Mouse (Mus musculus): ENCODE measurements at regions not wholly inside any gene's neighbourhood (a gene's known extent, or its start where the extent isn't known, plus 50 kb on each side); places are given as distances from the start of the nearest gene placed in this dataset.

- Histone ChIP-seq H3K4me1 (no peaks in the 10 kb centered on the region), H3K4me2 (no peak overlapping the region), H3K9ac (no peak overlapping the region), H3K27me3 (no peaks in the 10 kb centered on the region), H3K27ac (no peak overlapping the region), H3K4me3 (no peak overlapping the region), H3K36me3 (no peaks in the 10 kb centered on the region), H3K9me3 (no peaks in the 10 kb centered on the region)
- no peak for ATAC-seq (ENCODE audit: insufficient number of reproducible peaks, low FRiP score, low TSS enrichment, low read depth)
- WGBS = 72% methylated on average over 3 of the region's 3 CpGs
Measured at GRCm38 (mm10) chr3:18928401-18929104, 699.9 kb downstream of the 1700064H15Rik start.

GRCm38 (mm10) chr3:18929105-18929492 is 699.4 kb downstream of the 1700064H15Rik start:
- Histone ChIP-seq H3K4me1 (no peaks in the 10 kb centered on the region), H3K9me3 (no peaks in the 10 kb centered on the region), H3K27ac (no peak overlapping the region), H3K27me3 (no peaks in the 10 kb centered on the region), H3K36me3 (no peaks in the 10 kb centered on the region), H3K4me3 (no peak overlapping the region), H3K9ac (no peak overlapping the region), H3K4me2 (no peak overlapping the region)
- whole genome bisulfite sequencing = 85% methylated on average over 3 of the region's 3 CpGs
- no peak for ATAC-seq (ENCODE audit: insufficient number of reproducible peaks, low FRiP score, low TSS enrichment, low read depth)

GRCm38 (mm10) chr3:18932983-18933726 is 695.3 kb downstream of the 1700064H15Rik start:
- Histone ChIP-seq H3K27me3 (no peaks in the 10 kb centered on the region), H3K9me3 (no peaks in the 10 kb centered on the region), H3K27ac (no peak overlapping the region), H3K36me3 (no peaks in the 10 kb centered on the region), H3K4me1 (no peaks in the 10 kb centered on the region), H3K9ac (no peak overlapping the region), H3K4me3 (no peak overlapping the region), H3K4me2 (no peak overlapping the region)
- WGBS = 73% methylated on average over 13 of the region's 13 CpGs
- no peak for ATAC-seq (ENCODE audit: insufficient number of reproducible peaks, low FRiP score, low TSS enrichment, low read depth)

- Histone ChIP-seq H3K9me3 (no peaks in the 10 kb centered on the region), H3K27ac (no peak overlapping the region), H3K27me3 (no peaks in the 10 kb centered on the region), H3K36me3 (no peaks in the 10 kb centered on the region), H3K4me3 (no peak overlapping the region), H3K4me1 (no peaks in the 10 kb centered on the region), H3K9ac (no peak overlapping the region), H3K4me2 (no peak overlapping the region)
- no peak for ATAC-seq (ENCODE audit: insufficient number of reproducible peaks, low FRiP score, low TSS enrichment, low read depth)
- 75% methylated on average over 2 of the region's 2 CpGs for WGBS
Measured at GRCm38 (mm10) chr3:18934891-18935290, 693.6 kb downstream of the 1700064H15Rik start.

GRCm38 (mm10) chr3:18937333-18938122 is 690.9 kb downstream of the 1700064H15Rik start:
- Histone ChIP-seq H3K27me3 (no peaks in the 10 kb centered on the region), H3K9ac (no peak overlapping the region), H3K9me3 (no peaks in the 10 kb centered on the region), H3K4me2 (no peak overlapping the region), H3K4me3 (no peak overlapping the region), H3K27ac (no peak overlapping the region), H3K4me1 (no peaks in the 10 kb centered on the region), H3K36me3 (no peaks in the 10 kb centered on the region)
- WGBS = 77% methylated on average over 20 of the region's 20 CpGs
- no peak for ATAC-seq (ENCODE audit: insufficient number of reproducible peaks, low FRiP score, low TSS enrichment, low read depth)

- Histone ChIP-seq H3K4me2 (no peak overlapping the region), H3K4me1 (no peaks in the 10 kb centered on the region), H3K9me3 (no peaks in the 10 kb centered on the region), H3K27ac (no peak overlapping the region), H3K9ac (no peak overlapping the region), H3K4me3 (no peak overlapping the region), H3K36me3 (no peaks in the 10 kb centered on the region), H3K27me3 (no peaks in the 10 kb centered on the region)
- ATAC-seq (ENCODE audit: insufficient number of reproducible peaks, low FRiP score, low TSS enrichment, low read depth) = no peak
- WGBS = 70% methylated on average over 11 of the region's 11 CpGs
Measured at GRCm38 (mm10) chr3:18941301-18942177, 686.9 kb downstream of the 1700064H15Rik start.

- H3K9me3 ChIP-seq = no peaks in the 10 kb centered on the region
Measured at GRCm38 (mm10) chr3:18960341-18960740, 668.1 kb downstream of the 1700064H15Rik start.

GRCm38 (mm10) chr3:18988662-18989061 is 639.8 kb downstream of the 1700064H15Rik start:
- H3K9me3 ChIP-seq = no peaks in the 10 kb centered on the region
- no peak overlapping the region for H3K4me2 ChIP-seq
- H3K27ac ChIP-seq = no peak overlapping the region
- H3K9ac ChIP-seq = no peak overlapping the region
- no peaks in the 10 kb centered on the region for H3K4me1 ChIP-seq
- no peak for ATAC-seq (ENCODE audit: insufficient number of reproducible peaks, low FRiP score, low TSS enrichment, low read depth)
- no peaks in the 10 kb centered on the region for H3K36me3 ChIP-seq
- H3K27me3 ChIP-seq = no peaks in the 10 kb centered on the region
- 73% methylated on average over 3 of the region's 3 CpGs for WGBS
- no peak overlapping the region for H3K4me3 ChIP-seq

More at GRCm38 (mm10) chr3:18960341-18960740, 668.1 kb downstream of the 1700064H15Rik start:
- Histone ChIP-seq H3K4me2 (no peak overlapping the region), H3K27me3 (no peaks in the 10 kb centered on the region), H3K27ac (no peak overlapping the region), H3K9ac (no peak overlapping the region), H3K4me3 (no peak overlapping the region), H3K36me3 (no peaks in the 10 kb centered on the region), H3K4me1 (no peaks in the 10 kb centered on the region)
- ATAC-seq (ENCODE audit: insufficient number of reproducible peaks, low FRiP score, low TSS enrichment, low read depth) = no peak
- WGBS = 86% methylated on average over 1 of the region's 1 CpGs

GRCm38 (mm10) chr3:18989577-18990240 is 638.8 kb downstream of the 1700064H15Rik start:
- 55% methylated on average over 13 of the region's 13 CpGs for WGBS
- ATAC-seq (ENCODE audit: insufficient number of reproducible peaks, low FRiP score, low TSS enrichment, low read depth) = no peak
- no peak overlapping the region for H3K9ac ChIP-seq
- no peaks in the 10 kb centered on the region for H3K27me3 ChIP-seq
- H3K4me2 ChIP-seq = no peak overlapping the region
- H3K4me1 ChIP-seq = no peaks in the 10 kb centered on the region
- no peaks in the 10 kb centered on the region for H3K36me3 ChIP-seq
- H3K9me3 ChIP-seq = no peaks in the 10 kb centered on the region
- H3K4me3 ChIP-seq = no peak overlapping the region
- H3K27ac ChIP-seq = no peak overlapping the region

GRCm38 (mm10) chr3:19000179-19000578 is 628.3 kb downstream of the 1700064H15Rik start:
- no peaks in the 10 kb centered on the region for H3K4me1 ChIP-seq
- no peaks in the 10 kb centered on the region for H3K36me3 ChIP-seq
- no peak for ATAC-seq (ENCODE audit: insufficient number of reproducible peaks, low FRiP score, low TSS enrichment, low read depth)
- no peak overlapping the region for H3K9ac ChIP-seq
- H3K4me2 ChIP-seq = no peak overlapping the region
- no peak overlapping the region for H3K4me3 ChIP-seq
- no peak overlapping the region for H3K27ac ChIP-seq
- H3K27me3 ChIP-seq = no peaks in the 10 kb centered on the region
- WGBS = 80% methylated on average over 5 of the region's 5 CpGs
- H3K9me3 ChIP-seq = no peaks in the 10 kb centered on the region

GRCm38 (mm10) chr3:19002056-19002455 is 626.4 kb downstream of the 1700064H15Rik start:
- no peak for ATAC-seq (ENCODE audit: insufficient number of reproducible peaks, low FRiP score, low TSS enrichment, low read depth)
- WGBS = 41% methylated on average over 7 of the region's 7 CpGs
- no peaks in the 10 kb centered on the region for H3K27me3 ChIP-seq
- H3K4me2 ChIP-seq = no peak overlapping the region
- H3K36me3 ChIP-seq = no peaks in the 10 kb centered on the region
- no peaks in the 10 kb centered on the region for H3K9me3 ChIP-seq
- H3K4me3 ChIP-seq = no peak overlapping the region
- no peak overlapping the region for H3K27ac ChIP-seq
- H3K4me1 ChIP-seq = no peaks in the 10 kb centered on the region
- no peak overlapping the region for H3K9ac ChIP-seq

Measured in limb, embryonic 15.5 days (tissue).